In the genomic region with DNA sequence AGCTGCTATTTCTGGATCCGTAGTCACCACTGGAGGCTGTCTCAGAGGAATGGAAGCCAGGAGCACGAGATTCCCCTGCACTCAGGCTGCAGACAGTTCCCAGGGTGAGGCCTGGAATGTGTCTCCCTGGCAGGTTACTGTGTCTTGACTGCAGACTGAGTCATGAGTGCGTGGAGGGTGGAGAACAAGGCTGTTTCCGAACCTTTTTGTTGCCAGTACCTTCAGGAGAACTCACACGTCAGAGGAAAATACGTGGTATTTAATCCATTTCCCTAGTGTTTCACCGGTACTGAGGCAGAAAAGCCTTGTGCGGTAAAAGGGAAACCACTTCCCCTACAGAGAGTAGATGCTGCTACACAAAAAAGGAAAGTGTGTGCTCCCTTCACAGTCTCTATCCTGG, we compare ENCODE assay signal across 8 mouse cellular contexts. TPM values are rescaled to one million over a fixed set of nuclear protein-coding genes. Genes with fewer than 3 reads are reported as not detected.
A peak's percentile ranks its signal among the peaks of the same experiment; 100 is the strongest.
DNase-seq lines count a peak whose midpoint lies in the region; ATAC-seq and TF ChIP-seq lines count a peak whose summit lies in the region.

No protein-coding gene starts in this region.

- H3K27me3 ChIP-seq in heart, adult 2 months (ENCODE audit: control insufficient read depth, insufficient read depth, low read length), result no peaks in the 10 kb centered on the region
- no peaks in the 10 kb centered on the region for H3K27me3 ChIP-seq in lung, embryonic 14.5 days (ENCODE audit: insufficient read depth, low read length)
- peaks cover 4% of the 10 kb centered on the region; the same call in 1 of the 2 replicates for H3K27me3 ChIP-seq in midbrain, embryonic 10.5 days (ENCODE audit: low read depth, poor library complexity, severe bottlenecking)

- no peak overlapping the region for H3K4me3 ChIP-seq in heart, adult 2 months
- H3K4me3 ChIP-seq in lung, embryonic 14.5 days (ENCODE audit: low read depth, low read length), result no peak overlapping the region
- H3K4me3 ChIP-seq in midbrain, embryonic 10.5 days, result no peak overlapping the region

- peaks cover 4% of the 10 kb centered on the region for H3K4me1 ChIP-seq in heart, adult 2 months (ENCODE audit: control insufficient read depth, insufficient read depth, low read length)
- no peaks in the 10 kb centered on the region for H3K4me1 ChIP-seq in lung, embryonic 14.5 days (ENCODE audit: insufficient read depth)
- H3K4me1 ChIP-seq in midbrain, embryonic 10.5 days, result no peaks in the 10 kb centered on the region

- ATAC-seq in frontal cortex, adult (ENCODE audit: low TSS enrichment), result peak; percentile 76
- ATAC-seq in lung, embryonic 14.5 days (ENCODE audit: insufficient read depth), result peak; percentile 57

- intact Hi-C loops in heart, adult 2 months (cut with DNase I), result loop anchor here (5.0 kb wide), 1 partner anchor 34 kb away; no protein-coding TSS in a partner anchor

- no peak overlapping the region for H3K4me2 ChIP-seq in lung, embryonic 14.5 days

- H3K36me3 ChIP-seq in heart, adult 2 months (ENCODE audit: control insufficient read depth, insufficient read depth, low read length), result no peaks in the 10 kb centered on the region
- no peaks in the 10 kb centered on the region for H3K36me3 ChIP-seq in lung, embryonic 14.5 days (ENCODE audit: insufficient read depth)
- no peaks in the 10 kb centered on the region for H3K36me3 ChIP-seq in midbrain, embryonic 10.5 days

- no peak for TF ChIP-seq CTCF in heart, adult 2 months (IDR thresholded peaks at IDR 0.05)
- no peak for TF ChIP-seq CTCF in lung, embryonic 14.5 days (IDR thresholded peaks at IDR 0.05; ENCODE audit: low read depth)

- H3K9ac ChIP-seq in heart, adult 2 months (ENCODE audit: low read depth, low read length), result no peak overlapping the region
- no peak overlapping the region for H3K9ac ChIP-seq in lung, embryonic 14.5 days

- DNase-seq in frontal cortex, postnatal 14 days (ENCODE audit: low spot score in 2 of 2), result no peak
- peak; percentile 76 for DNase-seq in Muller cell, postnatal 12 days (ENCODE audit: inconsistent ontology term)
- DNase-seq in heart, adult 2 months, result peak; percentile 62 to 82
- DNase-seq in lung, embryonic 14.5 days, result peak; percentile 50
- DNase-seq in spleen, postnatal 4 days (ENCODE audit: low spot score in 2 of 2), result no peak
- DNase-seq in midbrain, embryonic 10.5 days (ENCODE audit: low spot score), result no peak
- no peak for DNase-seq in ovary, postnatal 14 days (ENCODE audit: low spot score)

- TF ChIP-seq POLR2A in heart, adult 2 months (IDR thresholded peaks at IDR 0.05; ENCODE audit: insufficient read depth, low read depth, low read length), result no peak

- no peaks in the 10 kb centered on the region for H3K9me3 ChIP-seq in lung, embryonic 14.5 days (ENCODE audit: low read depth, low read length)
- H3K9me3 ChIP-seq in midbrain, embryonic 10.5 days (replicated peaks), result no peaks in the 10 kb centered on the region

- no peaks in the 10 kb centered on the region for H3K79me2 ChIP-seq in heart, adult 2 months (replicated peaks; ENCODE audit: control insufficient read depth, insufficient read depth, low read length)

- H3K27ac ChIP-seq in heart, adult 2 months, result peak overlapping the region; percentile 50
- H3K27ac ChIP-seq in lung, embryonic 14.5 days (ENCODE audit: low read depth), result peak overlapping the region; percentile 48
- H3K27ac ChIP-seq in midbrain, embryonic 10.5 days (replicated peaks), result no peak overlapping the region

- peak; percentile 80 for TF ChIP-seq EP300 in heart, adult 2 months (IDR thresholded peaks at IDR 0.05; ENCODE audit: insufficient read depth, low read depth, low read length)

- 2% methylated on average over 8 of the region's 8 CpGs for whole genome bisulfite sequencing in heart, adult 2 months
- 36% methylated on average over 8 of the region's 8 CpGs for WGBS in lung, embryonic 14.5 days
- 66% methylated on average over 8 of the region's 8 CpGs for WGBS in midbrain, embryonic 10.5 days

RNA-seq across cellular contexts. Expression of a gene that starts 6.9 kb away (rescaled TPM):
- 100 to 1,000 TPM; 109 to 129 TPM for total RNA-seq in heart, adult 2 months (2021)
- polyA plus RNA-seq in heart, adult 2 months (2012; rRNA removed), result 101 and 110 TPM in 2 replicates
- 31.2 and 32.8 TPM in 2 replicates for polyA plus RNA-seq in lung, embryonic 14.5 days (2014; fragmentation: Nextera tagmentation; extraction: Ambion mirVana)
- polyA plus RNA-seq in midbrain, embryonic 10.5 days (2016; fragmentation: Nextera tagmentation; extraction: Ambion mirVana), result 18.8 and 32.1 TPM in 2 replicates

RNA-seq across cellular contexts. Expression of a gene that starts 6.9 kb away (rescaled TPM):
- total RNA-seq in heart, adult 2 months (2021), result under 1 TPM in 1 of 2 experiments, not detected in 1; 0.23 TPM
- not detected in 2 replicates for polyA plus RNA-seq in heart, adult 2 months (2012; rRNA removed)
- not detected in 2 replicates for polyA plus RNA-seq in lung, embryonic 14.5 days (2014; fragmentation: Nextera tagmentation; extraction: Ambion mirVana)
- not detected in 2 replicates for polyA plus RNA-seq in midbrain, embryonic 10.5 days (2016; fragmentation: Nextera tagmentation; extraction: Ambion mirVana)

RNA-seq across cellular contexts. Expression of a gene that starts 43.3 kb away (rescaled TPM):
- not detected for total RNA-seq in heart, adult 2 months (2021)
- not detected in 2 replicates for polyA plus RNA-seq in heart, adult 2 months (2012; rRNA removed)
- polyA plus RNA-seq in lung, embryonic 14.5 days (2014; fragmentation: Nextera tagmentation; extraction: Ambion mirVana), result not detected in 2 replicates
- polyA plus RNA-seq in midbrain, embryonic 10.5 days (2016; fragmentation: Nextera tagmentation; extraction: Ambion mirVana), result not detected in 2 replicates

RNA-seq across cellular contexts. Expression of a gene that starts 47.8 kb away (rescaled TPM):
- total RNA-seq in heart, adult 2 months (2021), result 1 to 10 TPM in 1 of 2 experiments, under 1 TPM in 1; 0.65 to 1.2 TPM
- polyA plus RNA-seq in heart, adult 2 months (2012; rRNA removed), result 3.8 and 9.9 TPM in 2 replicates
- polyA plus RNA-seq in lung, embryonic 14.5 days (2014; fragmentation: Nextera tagmentation; extraction: Ambion mirVana), result 55.8 and 57.3 TPM in 2 replicates
- 3.6 and 5.1 TPM in 2 replicates for polyA plus RNA-seq in midbrain, embryonic 10.5 days (2016; fragmentation: Nextera tagmentation; extraction: Ambion mirVana)

Comparison
In these comparisons a context has a peak if more than half of its experiments do, and no peak if none do; other contexts are left out.
1. DNase-seq: peak in Muller cell, postnatal 12 days (single experiment), heart, adult 2 months (2 of 2) and lung, embryonic 14.5 days (single experiment); none in frontal cortex, postnatal 14 days (0 of 2), spleen, postnatal 4 days (0 of 2), midbrain, embryonic 10.5 days (single experiment) and ovary, postnatal 14 days (single experiment).